Mouse (Mus musculus) heart, postnatal 0 days (tissue): ENCODE measurements around the gene Macrod1.

Source experiments
- CTCF ChIP-seq: IDR thresholded peaks from 2 replicates; pipeline ENCODE4 v1.5.1; 2016; ENCODE audit warnings: antibody characterized with exemption, control low read depth, low read depth
- EP300 ChIP-seq: IDR thresholded peaks from 2 replicates; pipeline ENCODE4 v1.6.1; 2016; ENCODE audit warnings: antibody characterized with exemption, low read depth

GRCm38 (mm10) chr19:7213010-7213409, 156.4 kb downstream of the Macrod1 start:
- TF ChIP-seq CTCF (no peak), EP300 (no peak)
